Mouse (Mus musculus) layer of hippocampus, postnatal 10 days (tissue): Measurements from ENCODE around the gene Hes7. TPM values are rescaled to one million over a fixed set of nuclear protein-coding genes. Genes with fewer than 3 reads are reported as not detected.

Experiments
- DNase-seq, 2 experiments: peaks; one replicate each; pipeline ENCODE4 v3.0.0; 2021; ENCODE audit warnings: low spot score in 2 of 2
- total RNA-seq, 2 experiments: library from RNA; stranded (reverse); gene quantifications; 2 replicates each; pipeline ENCODE4 v1.2.3; 2021

The Hes7 gene
- total RNA-seq, 2 experiments from 2014 or later, result 0.54 to 0.96 TPM

GRCm38 (mm10) chr11:69116843-69117242, 3.4 kb upstream of the Hes7 start:
- no peak for DNase-seq

DNA sequence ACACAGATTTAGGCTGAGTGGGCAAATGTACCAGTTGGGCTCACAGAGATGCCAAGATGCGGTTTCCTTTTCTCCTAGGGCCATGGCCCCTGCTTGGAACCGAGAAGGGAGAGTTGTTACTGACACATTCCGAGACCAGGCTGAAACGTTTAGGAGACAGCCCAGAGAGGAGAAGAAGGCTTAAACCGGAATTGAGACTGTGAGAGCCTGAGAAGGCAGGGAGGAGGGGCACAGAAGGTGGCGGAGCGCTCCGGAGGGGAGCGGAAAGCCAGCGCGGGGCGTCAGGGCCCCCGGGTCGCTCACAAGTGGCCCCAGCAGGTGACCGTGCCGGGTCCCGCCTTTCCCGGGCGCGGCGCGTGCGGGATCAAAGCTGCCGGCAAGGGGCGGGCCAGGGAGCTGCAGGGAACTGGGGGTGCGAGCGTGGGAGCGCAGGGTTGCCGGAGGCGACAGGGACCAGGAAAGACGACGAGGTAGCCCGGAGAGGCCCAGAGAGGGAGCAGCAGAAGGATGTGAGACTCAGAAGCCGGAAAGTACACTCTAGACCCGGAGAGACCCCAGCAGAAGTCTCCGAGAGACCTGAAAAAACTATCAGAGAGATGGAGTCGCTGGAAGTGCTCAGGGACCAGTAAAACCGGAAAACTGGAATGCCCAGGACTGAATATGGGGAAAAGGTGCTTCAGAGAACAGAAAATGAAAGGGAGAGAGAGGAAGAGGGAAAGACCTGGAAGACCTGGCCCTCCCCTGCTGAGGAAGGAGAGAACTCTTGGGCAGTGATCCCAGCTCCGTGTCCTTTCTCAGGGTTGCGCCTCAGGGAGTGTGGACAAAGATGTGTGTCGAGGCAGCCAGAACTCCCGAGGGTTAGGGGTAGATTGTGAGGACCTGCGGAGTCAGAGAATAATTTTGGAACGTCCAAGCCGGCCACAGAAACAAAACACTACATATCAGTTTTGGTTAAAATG, 2.2 kb upstream of the Hes7 start:
- peak; percentile 53 to 69 for DNase-seq

DNA sequence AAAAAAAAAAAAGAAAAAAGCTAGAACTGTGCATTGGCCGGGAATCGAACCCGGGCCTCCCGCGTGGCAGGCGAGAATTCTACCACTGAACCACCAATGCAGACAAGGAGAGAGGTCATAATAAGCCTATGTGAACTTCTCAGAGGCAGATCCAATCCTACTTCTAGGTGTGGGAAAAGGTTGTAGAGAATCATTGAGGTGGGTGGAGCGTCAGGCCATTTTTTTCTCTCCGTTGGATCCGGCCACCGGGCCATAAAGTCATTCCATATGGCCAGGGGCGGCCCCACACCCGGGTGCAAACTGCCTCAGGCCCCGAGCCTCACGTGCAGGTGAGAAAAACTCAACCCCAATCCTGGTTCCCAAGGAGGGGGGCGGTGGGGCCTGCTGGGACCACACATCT, 1.4 kb upstream of the Hes7 start:
- peak; percentile 91 to 92 for DNase-seq

GRCm38 (mm10) chr11:69119446-69120155, 603 bp upstream of the Hes7 start:
- DNase-seq, result no peak

DNA sequence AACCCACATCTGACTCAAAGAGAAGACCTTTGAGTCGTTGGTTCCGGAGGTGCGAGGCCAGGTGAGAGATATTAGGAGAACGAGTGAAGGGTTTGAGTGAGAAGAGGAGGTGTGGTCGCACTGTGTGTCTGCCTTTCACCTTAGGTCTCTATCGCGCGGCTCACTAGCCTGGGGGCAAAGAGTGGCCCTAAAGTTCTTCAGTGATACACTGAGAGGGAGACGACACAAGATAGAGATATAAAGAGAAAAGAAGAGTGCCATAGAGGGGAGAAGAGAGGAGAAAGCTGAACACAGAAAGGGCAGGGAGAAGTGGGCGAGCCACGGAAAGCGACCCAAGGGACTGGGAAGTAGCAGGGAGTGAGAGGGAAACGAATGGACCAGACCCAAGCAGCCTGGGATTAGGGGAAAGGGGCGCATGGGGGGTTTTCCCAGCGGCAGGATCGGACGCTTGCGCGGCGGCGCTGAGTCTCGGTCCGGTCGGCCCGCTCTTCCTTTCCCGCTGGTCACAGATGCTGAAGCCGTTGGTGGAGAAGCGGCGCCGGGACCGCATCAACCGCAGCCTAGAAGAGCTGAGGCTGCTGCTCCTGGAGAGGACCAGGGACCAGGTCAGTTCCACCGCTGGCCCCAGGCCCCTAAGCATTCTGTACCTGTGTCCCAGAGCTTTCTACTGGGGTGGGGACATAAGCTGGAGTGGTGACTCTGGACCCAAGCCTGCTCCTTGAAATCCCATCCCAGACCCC, 967 bp downstream of the Hes7 start:
- DNase-seq, result peak in 1 of 2 experiments; percentile 43

DNA sequence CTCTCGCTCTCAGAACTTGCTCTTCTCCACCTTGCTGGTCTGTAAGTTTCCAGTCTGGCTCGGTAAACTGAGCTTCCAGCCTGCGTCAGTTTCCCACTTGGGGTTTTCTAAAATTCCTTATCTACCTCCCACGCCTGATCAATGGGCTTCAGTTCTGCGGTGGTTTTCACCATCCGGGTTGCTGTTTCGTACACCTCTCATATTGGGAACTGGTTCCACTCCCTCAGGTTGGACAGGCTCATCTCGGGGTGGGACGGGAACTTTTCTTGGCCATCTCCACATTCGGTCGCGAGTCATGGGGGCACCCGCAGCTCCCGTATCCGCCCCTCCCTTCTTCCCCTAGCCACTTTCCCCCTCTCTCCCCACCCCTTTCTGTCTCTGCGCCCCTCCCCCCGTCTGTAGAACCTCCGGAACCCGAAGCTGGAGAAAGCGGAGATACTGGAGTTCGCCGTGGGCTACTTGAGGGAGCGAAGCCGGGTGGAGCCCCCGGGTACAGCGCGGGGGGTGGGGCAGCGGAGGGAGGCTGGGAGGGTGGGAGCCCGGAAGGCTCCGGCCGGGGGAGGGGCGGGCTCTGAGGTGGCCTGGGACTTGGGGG, 1.6 kb downstream of the Hes7 start:
- DNase-seq, result peak in 1 of 2 experiments; percentile 64

- peak; percentile 92 to 95 for DNase-seq
Measured at GRCm38 (mm10) chr11:69122336-69122951, 2.2 kb downstream of the Hes7 start, which contains the start of gene 9130213A22Rik. Gene 9130213A22Rik (minus strand): TSS chr11:69122589.

- peak; percentile 96 for DNase-seq
Measured at GRCm38 (mm10) chr11:69123056-69123692, 3.0 kb downstream of the Hes7 start.

GRCm38 (mm10) chr11:69123693-69124497, 3.7 kb downstream of the Hes7 start:
- peak; percentile 91 to 95 for DNase-seq

- DNase-seq, result peak; percentile 68 to 73
Measured at GRCm38 (mm10) chr11:69124498-69124847, 4.3 kb downstream of the Hes7 start.

- DNase-seq, result peak; percentile 78 to 83
Measured at GRCm38 (mm10) chr11:69125041-69125851, 5.0 kb downstream of the Hes7 start.

DNA sequence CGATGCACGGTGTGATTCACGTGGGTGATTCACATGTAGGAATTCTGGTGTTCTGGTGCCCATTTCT, 5.5 kb downstream of the Hes7 start, which contains the start of gene Aloxe3:
Gene Aloxe3, plus strand, starts transcription at position 45 of the 67 bp plus-strand sequence.
- DNase-seq, result no peak

DNA sequence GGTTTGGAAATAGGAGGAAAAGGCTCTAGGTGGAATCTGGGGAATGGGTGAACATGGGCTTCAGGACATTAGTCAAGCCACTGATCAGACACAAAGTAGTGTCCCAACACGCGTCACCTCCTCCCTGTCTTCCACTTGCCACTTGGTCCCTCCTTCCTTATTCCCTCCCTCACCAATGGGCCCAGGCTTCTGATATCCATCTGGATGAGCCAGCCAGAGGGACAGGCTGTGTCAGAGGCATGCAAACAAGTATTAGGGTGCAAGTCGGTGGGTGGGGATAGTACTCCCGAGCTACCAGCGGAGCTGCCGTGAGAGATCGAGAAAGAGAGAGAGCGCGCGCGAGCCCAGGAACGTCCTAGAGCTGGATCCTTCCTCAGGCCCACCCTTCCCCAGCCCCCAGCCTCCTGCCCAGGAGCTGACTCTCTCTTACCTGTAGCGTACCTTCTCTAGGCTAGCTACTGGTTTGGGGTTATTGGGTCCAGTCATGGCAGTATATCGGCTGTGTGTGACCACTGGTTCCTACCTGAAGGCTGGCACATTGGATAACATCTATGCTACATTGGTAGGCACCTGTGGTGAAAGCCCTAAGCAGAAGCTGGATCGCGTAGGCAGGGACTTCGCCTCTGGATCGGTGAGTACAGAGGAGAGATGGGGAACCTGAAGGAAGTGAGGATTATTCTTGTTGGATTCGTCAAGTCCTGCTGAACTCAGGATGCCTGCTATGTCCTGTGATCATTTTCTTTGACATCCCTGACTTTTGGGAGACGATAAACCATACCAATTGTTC, 5.9 kb downstream of the Hes7 start:
- DNase-seq, result no peak

DNA sequence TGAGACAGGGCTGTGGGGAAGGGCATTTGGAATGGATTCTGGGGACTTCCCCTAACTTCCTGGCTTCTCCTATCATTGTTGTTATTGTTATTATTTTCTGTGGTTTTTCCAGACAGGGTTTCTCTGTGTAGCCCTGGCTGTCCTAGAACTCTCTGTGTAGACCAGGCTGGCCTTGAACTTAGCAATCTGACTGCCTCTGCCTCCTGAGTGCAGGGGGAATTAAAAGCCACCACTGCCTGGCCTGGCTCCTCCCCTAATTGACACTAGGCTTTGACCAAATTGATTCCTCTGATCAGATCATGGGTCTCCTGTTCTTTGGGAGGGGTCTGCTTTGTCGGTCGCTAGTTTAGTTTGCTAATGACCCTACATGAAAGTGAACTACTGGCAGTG, 6.5 kb downstream of the Hes7 start:
- no peak for DNase-seq

DNA sequence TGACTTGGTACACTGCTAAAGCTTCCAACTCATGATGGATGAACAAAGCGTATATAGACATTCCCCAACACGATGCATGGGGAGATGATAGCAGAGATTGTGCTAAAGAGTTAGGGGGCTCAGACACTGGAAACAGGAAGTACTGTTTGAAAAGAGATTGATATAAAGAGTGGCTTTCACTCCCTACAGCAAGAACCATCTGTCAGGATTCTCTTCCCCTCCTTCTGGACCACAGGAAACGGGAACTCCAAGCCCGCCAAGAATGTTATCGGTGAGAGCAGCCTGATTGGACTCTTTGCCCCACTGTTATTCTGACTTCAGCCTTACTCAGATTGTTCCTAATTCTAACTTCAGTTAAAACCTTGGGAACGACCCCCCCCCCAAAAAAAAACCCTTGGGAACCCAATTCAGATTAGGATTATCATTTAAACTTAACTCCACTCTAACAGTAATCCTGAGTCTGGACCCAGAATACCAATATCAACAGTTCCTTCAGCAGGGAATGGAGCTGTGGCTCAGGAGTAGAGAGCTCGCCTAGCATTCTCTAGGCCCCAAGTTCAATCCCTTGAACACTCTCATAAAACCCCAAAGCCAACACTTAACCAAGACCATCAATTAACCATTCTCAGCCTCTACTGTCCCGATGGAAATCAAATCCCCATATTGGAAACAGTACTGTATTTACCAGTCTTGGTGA, 8.4 kb downstream of the Hes7 start:
- no peak for DNase-seq

- no peak for DNase-seq
Measured at GRCm38 (mm10) chr11:69133566-69133922, 13.3 kb downstream of the Hes7 start.

DNA sequence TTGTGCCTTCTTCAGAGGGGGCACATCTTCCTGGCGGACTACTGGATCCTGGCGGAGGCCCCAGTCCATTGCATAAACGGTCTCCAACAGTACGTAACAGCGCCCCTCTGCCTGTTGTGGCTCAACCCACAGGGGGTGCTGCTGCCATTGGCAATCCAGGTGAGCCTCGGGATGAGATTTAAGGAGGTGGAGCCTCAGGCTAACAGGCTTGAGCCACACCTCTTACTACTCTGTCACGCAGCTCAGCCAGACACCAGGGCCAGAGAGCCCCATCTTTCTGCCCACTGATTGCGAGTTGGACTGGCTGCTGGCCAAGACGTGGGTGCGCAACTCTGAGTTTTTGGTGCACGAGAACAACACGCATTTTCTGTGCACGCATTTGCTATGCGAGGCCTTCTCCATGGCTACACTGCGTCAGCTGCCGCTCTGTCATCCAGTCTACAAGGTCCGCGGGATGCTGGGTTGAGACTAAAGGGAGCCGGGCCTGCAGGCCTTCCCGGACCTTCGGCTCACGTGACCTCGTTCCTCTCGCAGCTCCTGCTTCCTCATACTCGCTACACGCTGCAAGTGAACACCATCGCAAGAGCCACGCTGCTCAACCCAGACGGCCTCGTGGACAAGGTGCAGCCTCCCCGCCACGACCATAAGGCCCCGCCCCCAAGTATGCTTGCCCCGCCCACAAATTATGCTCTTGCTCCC, 13.9 kb downstream of the Hes7 start:
- DNase-seq, result peak; percentile 73 to 80
